Mouse (Mus musculus): ENCODE data around the gene Lpcat2. TPM values are rescaled to one million over a fixed set of nuclear protein-coding genes. Genes with fewer than 3 reads are reported as not detected.

Lpcat2 gene
- total RNA-seq, 2 experiments from 2014 or later = 0.15 to 0.22 TPM

DNA sequence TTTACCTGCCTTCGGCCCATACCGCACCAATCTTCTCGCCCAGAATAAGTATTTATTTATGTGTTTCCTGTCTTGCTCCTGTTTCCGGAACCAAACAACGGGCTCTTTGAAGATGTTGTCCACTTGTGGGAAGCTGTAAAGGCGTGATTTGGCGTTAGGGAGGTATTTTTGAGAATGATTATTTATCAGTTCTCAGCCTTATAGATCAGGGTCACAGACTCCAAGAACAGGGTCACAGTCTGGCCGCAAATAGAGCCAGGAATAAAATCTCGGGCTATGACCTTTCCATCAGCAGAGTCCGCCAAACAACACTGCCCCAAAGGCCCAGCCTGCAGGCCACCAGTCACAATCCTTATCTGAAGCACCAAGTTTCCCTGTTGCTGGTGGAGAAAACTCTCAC, 104.6 kb downstream of the Lpcat2 start, which contains the start of gene Slc6a2:
Gene Slc6a2, plus strand, starts transcription at position 301 of the 400 bp plus-strand sequence.
- DNase-seq = no peak
- Histone ChIP-seq H3K4me3 (peak within 1 kb of the TSS; percentile 58), H3K27ac (no peak within 1 kb of the TSS)
- TF ChIP-seq CTCF (IDR thresholded peaks at IDR 0.05) = no peak
- intact Hi-C loops (cut with DNase I) = no loop called here

DNA sequence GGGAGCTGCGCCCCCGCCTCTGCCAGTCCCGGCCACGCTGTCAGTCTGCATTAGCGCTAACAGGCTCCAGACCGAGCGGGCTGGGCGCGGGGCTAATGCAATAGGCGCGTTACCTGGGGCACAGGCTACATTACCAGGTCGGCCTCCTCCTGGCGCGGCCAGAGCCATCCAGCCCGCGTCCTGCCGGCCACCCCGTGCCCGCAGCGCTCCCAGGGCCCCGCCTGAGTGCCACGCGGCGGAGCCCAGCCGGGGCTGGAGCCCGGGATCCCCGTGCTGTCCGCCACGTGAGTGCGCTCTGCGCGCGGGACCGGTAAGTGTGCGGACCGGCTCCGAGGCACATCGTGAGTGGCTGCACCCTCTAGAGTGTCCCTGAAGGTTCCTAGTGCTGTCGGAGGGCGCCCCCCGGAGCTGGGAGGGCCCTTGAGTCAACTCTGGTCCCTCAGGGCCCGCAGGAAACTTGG, 105.3 kb downstream of the Lpcat2 start:
- Histone ChIP-seq H3K27ac (no peak overlapping the region), H3K4me3 (peak overlapping the region; percentile 58)
- TF ChIP-seq CTCF (IDR thresholded peaks at IDR 0.05) = no peak; the same call in 1 of the 2 replicates
- intact Hi-C loops (cut with DNase I) = no loop called here
- peak; percentile 30 for DNase-seq

DNA sequence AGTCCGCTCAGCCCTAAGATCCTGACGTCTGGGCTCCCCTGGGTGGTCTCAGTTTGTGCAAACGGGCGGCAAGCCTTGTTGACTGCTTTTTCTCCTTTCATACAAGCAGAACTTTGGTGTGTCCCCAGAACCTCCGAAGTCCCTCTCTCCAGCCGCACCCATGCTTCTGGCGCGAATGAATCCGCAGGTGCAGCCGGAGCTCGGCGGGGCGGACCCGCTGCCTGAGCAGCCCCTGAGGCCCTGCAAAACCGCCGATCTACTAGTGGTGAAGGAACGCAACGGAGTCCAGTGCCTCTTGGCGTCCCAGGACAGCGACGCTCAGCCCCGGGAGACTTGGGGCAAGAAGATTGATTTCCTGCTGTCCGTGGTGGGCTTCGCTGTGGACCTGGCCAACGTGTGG, 105.9 kb downstream of the Lpcat2 start:
- H3K27ac ChIP-seq = no peak overlapping the region
- intact Hi-C loops (cut with DNase I) = no loop called here
- peak overlapping the region; percentile 58 for H3K4me3 ChIP-seq
- TF ChIP-seq CTCF (IDR thresholded peaks at IDR 0.05) = no peak
- peak; percentile 43 for DNase-seq

DNA sequence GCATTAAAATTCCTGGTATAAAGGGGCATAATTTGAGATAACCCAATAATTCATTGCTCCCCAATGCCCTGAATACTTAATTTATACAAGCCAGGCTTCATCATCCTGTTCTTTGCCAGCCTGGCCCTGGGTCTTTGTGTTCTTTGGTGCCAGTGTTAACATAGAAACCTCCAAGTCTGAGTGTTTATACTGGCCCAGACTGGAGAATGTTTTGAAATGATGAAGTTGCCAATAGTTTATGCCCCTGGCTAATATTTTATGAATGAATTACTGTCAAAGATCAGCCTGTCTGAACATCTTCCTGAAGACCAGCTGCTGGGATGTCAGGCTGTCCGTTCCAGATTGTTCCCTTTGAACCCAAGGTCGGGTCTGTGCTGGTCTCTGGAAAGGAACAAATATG, 109.4 kb downstream of the Lpcat2 start:
- no peak overlapping the region for H3K27ac ChIP-seq
- DNase-seq = no peak
- intact Hi-C loops (cut with DNase I) = no loop called here
- H3K4me3 ChIP-seq = no peak overlapping the region
- TF ChIP-seq CTCF (IDR thresholded peaks at IDR 0.05) = no peak

Small RNAs within 50 kb of the gene (microRNA-seq; reads per million reads assigned to microRNA genes)
- gene Gm22151 = not detected

Other genes with a start within 250 kb of the Lpcat2 start
- gene Irx6, start 181.1 kb upstream of the Lpcat2 start, total RNA-seq (2021) = not detected
- gene Mmp2, start 28.0 kb upstream of the Lpcat2 start, total RNA-seq (2021) = 10 to 100 TPM; 35.5 to 75.4 TPM
- gene Capns2, start 46.1 kb downstream of the Lpcat2 start, total RNA-seq (2021) = not detected
- gene Slc6a2, start 104.7 kb downstream of the Lpcat2 start, total RNA-seq (2021) = under 1 TPM; 0.20 to 0.39 TPM
- not detected for gene Ces1a, start 192.9 kb downstream of the Lpcat2 start, total RNA-seq (2021)
- gene Ces1b, start 224.7 kb downstream of the Lpcat2 start, total RNA-seq (2021) = not detected